Mouse (Mus musculus) embryonic facial prominence, embryonic 13.5 days (tissue): Measurements from ENCODE around the gene Wdr54. TPM values are rescaled to one million over a fixed set of nuclear protein-coding genes. Genes with fewer than 3 reads are reported as not detected.

Source experiments
- ATAC-seq: fragments of 200-750 bp; cut with Nextera tagmentation; 2 replicates; pipeline ENCODE4 v1.8.0; 2017; ENCODE audit warnings: low read depth; ENCODE audit not compliant: insufficient number of reproducible peaks, insufficient read depth, low FRiP score, low TSS enrichment
- H3K27ac ChIP-seq: fragments of 300-500 bp; sonication (generic); 2 replicates; pipeline ENCODE4 v1.5.1; 2015; ENCODE audit warnings: moderate library complexity, mild to moderate bottlenecking, inconsistent platforms
- H3K27me3 ChIP-seq: fragments of 300-500 bp; sonication (generic); 2 replicates; pipeline ENCODE4 v1.6.1; 2015; ENCODE audit warnings: mild to moderate bottlenecking, inconsistent platforms
- H3K36me3 ChIP-seq: fragments of 300-500 bp; sonication (generic); 2 replicates; pipeline ENCODE4 v1.6.1; 2015; ENCODE audit warnings: mild to moderate bottlenecking, inconsistent platforms
- H3K4me1 ChIP-seq: fragments of 300-500 bp; sonication (generic); 2 replicates; pipeline ENCODE4 v1.6.1; 2015; ENCODE audit warnings: inconsistent platforms
- H3K4me2 ChIP-seq: fragments of 300-500 bp; sonication (generic); 2 replicates; pipeline ENCODE4 v1.6.1; 2015; ENCODE audit warnings: moderate library complexity, mild to moderate bottlenecking, inconsistent platforms
- H3K4me3 ChIP-seq: fragments of 300-500 bp; sonication (generic); 2 replicates; pipeline ENCODE4 v1.5.1; 2015; ENCODE audit warnings: mild to moderate bottlenecking, inconsistent platforms
- H3K9ac ChIP-seq: fragments of 300-500 bp; sonication (generic); 2 replicates; pipeline ENCODE4 v1.6.1; 2015; ENCODE audit warnings: mild to moderate bottlenecking, inconsistent platforms
- H3K9me3 ChIP-seq: fragments of 300-500 bp; sonication (generic); 2 replicates; pipeline ENCODE4 v1.6.1; 2016; ENCODE audit warnings: inconsistent platforms
- WGBS: fragments of 180-500 bp; shearing (Covaris S2); methylation state at CpG from one replicate; pipeline ENCODE4 v1.1.7; 2015; ENCODE audit warnings: mixed read lengths; 5-methylcytosine and 5-hydroxymethylcytosine counted together
- polyA plus RNA-seq: library from polyadenylated mRNA; unstranded; fragments of >200 nt; fragmentation: Nextera tagmentation; extraction: Ambion mirVana; gene quantifications from 2 replicates; pipeline ENCODE4 v1.2.1, GENCODE M21; 2015

Wdr54 gene
- polyA plus RNA-seq, result 7.1 and 7.9 TPM in 2 replicates

- peaks cover 23% of the 10 kb centered on the region for H3K36me3 ChIP-seq
- peak within 1 kb of the TSS; percentile 59 for H3K4me3 ChIP-seq
- peak; percentile 52; the same call in 1 of the 2 replicates for ATAC-seq
- H3K9ac ChIP-seq, result peak within 1 kb of the TSS; percentile 71
- no peak within 1 kb of the TSS for H3K27ac ChIP-seq
- peaks cover 15% of the 10 kb centered on the region for H3K27me3 ChIP-seq
- peaks cover 22% of the 10 kb centered on the region for H3K4me1 ChIP-seq
- H3K9me3 ChIP-seq, result no peaks in the 10 kb centered on the region
- under 1% methylated on average over 32 of the region's 32 CpGs for WGBS
- peak within 1 kb of the TSS; percentile 87 for H3K4me2 ChIP-seq
Measured at GRCm38 (mm10) chr6:83156259-83156684, at the start of gene Wdr54, which contains the start of gene 1700003E16Rik. Wdr54 (minus strand) TSS chr6:83156397. 1700003E16Rik (plus strand) TSS chr6:83156404.

GRCm38 (mm10) chr6:83205851-83206250, 49.7 kb upstream of the Wdr54 start:
- H3K4me3 ChIP-seq, result no peak overlapping the region
- no peak overlapping the region for H3K9ac ChIP-seq
- H3K27me3 ChIP-seq, result no peaks in the 10 kb centered on the region
- peaks cover 4% of the 10 kb centered on the region; the same call in 1 of the 2 replicates for H3K36me3 ChIP-seq
- no peak for ATAC-seq
- H3K4me2 ChIP-seq, result no peak overlapping the region
- peaks cover 5% of the 10 kb centered on the region for H3K4me1 ChIP-seq
- no peak overlapping the region for H3K27ac ChIP-seq
- H3K9me3 ChIP-seq, result no peaks in the 10 kb centered on the region
- WGBS, result 94% methylated on average over 3 of the region's 3 CpGs

GRCm38 (mm10) chr6:83203320-83203719, 47.1 kb upstream of the Wdr54 start:
- Histone ChIP-seq H3K36me3 (peaks cover 28% of the 10 kb centered on the region), H3K9me3 (no peaks in the 10 kb centered on the region), H3K4me1 (no peaks in the 10 kb centered on the region), H3K9ac (no peak overlapping the region), H3K27me3 (no peaks in the 10 kb centered on the region), H3K4me2 (no peak overlapping the region), H3K4me3 (no peak overlapping the region), H3K27ac (no peak overlapping the region)
- 84% methylated on average over 4 of the region's 4 CpGs for WGBS
- ATAC-seq, result no peak

GRCm38 (mm10) chr6:83197345-83198004, 41.3 kb upstream of the Wdr54 start:
- no peak overlapping the region for H3K4me3 ChIP-seq
- H3K27me3 ChIP-seq, result no peaks in the 10 kb centered on the region
- no peaks in the 10 kb centered on the region for H3K9me3 ChIP-seq
- WGBS, result 47% methylated on average over 15 of the region's 15 CpGs
- H3K27ac ChIP-seq, result 0 out of 2 replicates have a peak overlapping the region, but pooled peaks have one; percentile 22
- H3K4me2 ChIP-seq, result no peak overlapping the region
- H3K9ac ChIP-seq, result 0 out of 2 replicates have a peak overlapping the region, but pooled peaks have one; percentile 21
- peaks cover 86% of the 10 kb centered on the region for H3K36me3 ChIP-seq
- ATAC-seq, result no peak
- no peaks in the 10 kb centered on the region; the same call in 1 of the 2 replicates for H3K4me1 ChIP-seq

GRCm38 (mm10) chr6:83193571-83193970, 37.4 kb upstream of the Wdr54 start:
- Histone ChIP-seq H3K4me2 (no peak overlapping the region), H3K36me3 (peaks cover 100% of the 10 kb centered on the region), H3K27me3 (no peaks in the 10 kb centered on the region), H3K4me1 (peaks cover 3% of the 10 kb centered on the region), H3K4me3 (no peak overlapping the region), H3K9me3 (no peaks in the 10 kb centered on the region), H3K9ac (no peak overlapping the region), H3K27ac (no peak overlapping the region)
- ATAC-seq, result no peak
- WGBS, result 84% methylated on average over 7 of the region's 7 CpGs

GRCm38 (mm10) chr6:83186946-83187345, 30.7 kb upstream of the Wdr54 start:
- ATAC-seq, result 0 out of 2 replicates have a peak, but pooled peaks have one; percentile 15
- 65% methylated on average over 2 of the region's 2 CpGs for WGBS
- Histone ChIP-seq H3K36me3 (peaks cover 66% of the 10 kb centered on the region), H3K9ac (peak overlapping the region; percentile 66; the same call in 1 of the 2 replicates), H3K9me3 (no peaks in the 10 kb centered on the region), H3K4me2 (peak overlapping the region; percentile 58), H3K4me1 (peaks cover 36% of the 10 kb centered on the region), H3K27ac (peak overlapping the region; percentile 80), H3K4me3 (peak overlapping the region; percentile 34), H3K27me3 (no peaks in the 10 kb centered on the region)

GRCm38 (mm10) chr6:83185895-83186861, 30.0 kb upstream of the Wdr54 start:
- Histone ChIP-seq H3K4me1 (peaks cover 34% of the 10 kb centered on the region), H3K9me3 (no peaks in the 10 kb centered on the region), H3K27me3 (no peaks in the 10 kb centered on the region), H3K4me2 (peak overlapping the region; percentile 58), H3K4me3 (peak overlapping the region; percentile 34), H3K36me3 (peaks cover 59% of the 10 kb centered on the region), H3K9ac (peak overlapping the region; percentile 66), H3K27ac (peak overlapping the region; percentile 80)
- 7% methylated on average over 25 of the region's 25 CpGs for WGBS
- peak; percentile 34; the same call in 1 of the 2 replicates for ATAC-seq

GRCm38 (mm10) chr6:83184858-83185435, 28.8 kb upstream of the Wdr54 start:
- no peak for ATAC-seq
- Histone ChIP-seq H3K9ac (no peak overlapping the region), H3K27ac (no peak overlapping the region), H3K4me3 (no peak overlapping the region), H3K9me3 (no peaks in the 10 kb centered on the region), H3K36me3 (peaks cover 46% of the 10 kb centered on the region), H3K4me2 (no peak overlapping the region), H3K4me1 (peaks cover 38% of the 10 kb centered on the region), H3K27me3 (no peaks in the 10 kb centered on the region)
- WGBS, result 82% methylated on average over 3 of the region's 3 CpGs

GRCm38 (mm10) chr6:83180605-83181004, 24.4 kb upstream of the Wdr54 start:
- H3K4me2 ChIP-seq, result no peak overlapping the region
- H3K36me3 ChIP-seq, result peaks cover 44% of the 10 kb centered on the region
- no peak overlapping the region for H3K9ac ChIP-seq
- no peaks in the 10 kb centered on the region for H3K9me3 ChIP-seq
- no peaks in the 10 kb centered on the region for H3K27me3 ChIP-seq
- 79% methylated on average over 6 of the region's 6 CpGs for WGBS
- no peak overlapping the region for H3K27ac ChIP-seq
- ATAC-seq, result no peak
- H3K4me1 ChIP-seq, result peaks cover 22% of the 10 kb centered on the region
- no peak overlapping the region for H3K4me3 ChIP-seq

- Histone ChIP-seq H3K4me3 (peak overlapping the region; percentile 38), H3K27me3 (no peaks in the 10 kb centered on the region), H3K9ac (peak overlapping the region; percentile 69), H3K4me1 (peaks cover 16% of the 10 kb centered on the region), H3K36me3 (peaks cover 39% of the 10 kb centered on the region), H3K27ac (no peak overlapping the region), H3K4me2 (peak overlapping the region; percentile 65), H3K9me3 (no peaks in the 10 kb centered on the region)
- WGBS, result 15% methylated on average over 12 of the region's 12 CpGs
- peak; percentile 48; the same call in 1 of the 2 replicates for ATAC-seq
Measured at GRCm38 (mm10) chr6:83179390-83180117, 23.4 kb upstream of the Wdr54 start.
